Mouse (Mus musculus) layer of hippocampus, postnatal 25 days (tissue): ENCODE measurements at regions not wholly inside any gene's neighbourhood (a gene's known extent, or its start where the extent isn't known, plus 50 kb on each side); places are given as distances from the start of the nearest gene placed in this dataset.
"Not testable (repeated sequence)": the region's sequence is repeated elsewhere in the genome, so short reads cannot be mapped to it uniquely, and the experiment has no call there.

Source experiments
- DNase-seq, 2 experiments: peaks; one replicate each; pipeline ENCODE4 v3.0.0; 2022; ENCODE audit warnings: mixed read lengths in 2 of 2, low spot score in 1 of 2; ENCODE audit errors: extremely low spot score in 1 of 2

- no peak for DNase-seq
Measured at GRCm38 (mm10) chr2:78606388-78606787, 261.5 kb upstream of the Ube2e3 start.

GRCm38 (mm10) chr2:78600753-78601152 is 267.2 kb upstream of the Ube2e3 start:
- no peak for DNase-seq

- DNase-seq = no peak
Measured at GRCm38 (mm10) chr2:78598039-78598438, 269.9 kb upstream of the Ube2e3 start.

GRCm38 (mm10) chr2:78596251-78596650 is 271.7 kb upstream of the Ube2e3 start:
- no peak for DNase-seq

GRCm38 (mm10) chr2:78580013-78580412 is 287.9 kb upstream of the Ube2e3 start:
- DNase-seq = no peak

GRCm38 (mm10) chr2:78572492-78572891 is 295.4 kb upstream of the Ube2e3 start:
- no peak for DNase-seq

- no peak for DNase-seq
Measured at GRCm38 (mm10) chr2:78558128-78558527, 309.8 kb upstream of the Ube2e3 start.

GRCm38 (mm10) chr2:78551085-78551484 is 316.8 kb upstream of the Ube2e3 start:
- DNase-seq = no peak

- no peak for DNase-seq
Measured at GRCm38 (mm10) chr2:78548683-78549467, 319.0 kb upstream of the Ube2e3 start.

GRCm38 (mm10) chr2:78547286-78547685 is 320.6 kb upstream of the Ube2e3 start:
- no peak for DNase-seq

GRCm38 (mm10) chr2:78540422-78540821 is 327.5 kb upstream of the Ube2e3 start:
- DNase-seq = no peak

GRCm38 (mm10) chr2:78539592-78540300 is 328.2 kb upstream of the Ube2e3 start:
- DNase-seq = no peak

- no peak for DNase-seq
Measured at GRCm38 (mm10) chr2:78537574-78537973, 330.4 kb upstream of the Ube2e3 start.

- DNase-seq = not testable (repeated sequence)
Measured at GRCm38 (mm10) chr2:78533881-78534280, 334.0 kb upstream of the Ube2e3 start.

- DNase-seq = no peak
Measured at GRCm38 (mm10) chr2:78530535-78530934, 337.4 kb upstream of the Ube2e3 start.

- DNase-seq = no peak
Measured at GRCm38 (mm10) chr2:78520258-78521023, 347.5 kb upstream of the Ube2e3 start.

- DNase-seq = no peak
Measured at GRCm38 (mm10) chr2:78493115-78493514, 374.8 kb upstream of the Ube2e3 start.

GRCm38 (mm10) chr2:78480036-78480435 is 387.9 kb upstream of the Ube2e3 start:
- no peak for DNase-seq

- DNase-seq = no peak
Measured at GRCm38 (mm10) chr2:78459444-78459843, 408.5 kb upstream of the Ube2e3 start.

- DNase-seq = no peak
Measured at GRCm38 (mm10) chr2:78453411-78453810, 414.5 kb upstream of the Ube2e3 start.

- no peak for DNase-seq
Measured at GRCm38 (mm10) chr2:78436816-78437215, 431.1 kb upstream of the Ube2e3 start.
